Mouse (Mus musculus): ENCODE measurements around the gene Hip1.

DNA sequence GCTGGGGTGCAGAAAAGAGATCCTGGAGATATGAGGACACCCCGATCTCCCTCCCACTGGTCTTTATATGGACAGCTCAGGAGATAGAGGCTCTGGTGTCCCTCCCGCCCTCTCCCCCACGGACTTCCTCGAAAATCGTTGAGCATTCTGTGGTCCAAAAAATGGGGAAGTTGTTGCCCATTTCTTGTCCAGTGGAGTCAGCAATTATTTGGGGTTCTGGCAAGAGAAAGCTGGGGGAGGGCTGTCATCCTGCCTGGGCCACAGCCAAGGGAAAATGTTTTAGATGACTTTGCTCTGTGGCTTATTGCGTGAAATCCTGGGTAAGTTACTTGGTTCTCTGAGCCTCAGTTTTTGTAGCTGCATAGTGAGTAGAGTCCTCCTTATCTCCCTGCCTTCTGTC, 28.1 kb upstream of the Hip1 start, which contains the start of gene Ccl24:
- TF ChIP-seq EP300 (IDR thresholded peaks at IDR 0.05; ENCODE audit: low read depth): no peak
- no peak for TF ChIP-seq CTCF (IDR thresholded peaks at IDR 0.05; ENCODE audit: low read depth)
